Mouse (Mus musculus): ENCODE measurements around the gene Slmap.
"Not testable (repeated sequence)": the region's sequence is repeated elsewhere in the genome, so short reads cannot be mapped to it uniquely, and the experiment has no call there.

Gene Slmap

DNA sequence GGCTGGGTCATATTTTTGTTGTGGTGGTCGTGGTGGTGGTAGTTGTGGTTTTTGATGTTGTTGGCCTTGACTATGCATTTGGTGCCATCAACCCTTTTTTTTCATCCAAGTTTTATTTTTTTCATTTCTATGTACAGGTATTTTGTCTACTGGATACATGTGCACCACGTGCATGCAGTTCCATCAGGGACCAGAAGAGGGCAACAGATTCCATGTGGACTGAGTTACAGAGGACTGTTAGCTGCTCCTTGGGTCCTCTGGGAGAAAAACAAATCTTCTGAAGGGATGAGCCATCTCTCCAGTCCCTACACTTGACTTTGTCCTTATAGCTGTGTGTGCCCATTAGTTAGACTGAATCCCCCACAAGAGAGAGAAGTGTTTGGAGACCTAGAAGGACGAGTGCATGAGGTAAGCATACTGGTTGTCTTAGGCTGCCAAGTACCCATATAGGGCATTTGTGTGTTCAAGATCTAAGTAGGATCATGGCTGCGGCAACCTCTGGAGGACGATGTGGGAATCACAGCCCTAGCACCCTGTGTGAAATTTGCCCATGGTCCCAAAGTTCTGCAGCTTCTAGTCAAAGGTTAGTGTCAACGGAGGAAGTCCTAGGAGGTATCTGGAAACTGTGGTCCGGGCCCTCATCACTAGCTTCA lies 136.1 kb downstream of the Slmap start:
- DNase-seq (ENCODE audit: low spot score in 2 of 2) = no peak

DNA sequence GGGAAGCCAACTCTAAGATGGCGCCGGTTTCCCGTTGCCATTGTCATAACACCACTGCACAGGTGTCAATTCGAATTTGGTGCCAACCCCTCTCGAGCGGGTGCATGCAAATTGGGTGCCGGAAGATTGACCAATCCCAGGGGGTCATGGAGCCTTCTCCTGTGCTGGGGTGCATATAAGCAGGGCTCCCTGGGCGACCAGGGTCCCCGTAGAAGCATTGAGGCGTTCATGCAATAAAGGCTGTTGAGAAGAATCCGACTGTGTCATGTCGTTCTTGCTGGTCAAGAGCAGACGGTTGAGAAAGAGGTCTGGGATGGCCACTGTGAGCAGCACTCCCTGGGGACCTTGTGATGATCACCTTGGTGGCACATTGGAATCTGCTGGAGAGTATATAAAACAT lies 142.9 kb downstream of the Slmap start:
- DNase-seq (ENCODE audit: low spot score in 2 of 2) = no peak

DNA sequence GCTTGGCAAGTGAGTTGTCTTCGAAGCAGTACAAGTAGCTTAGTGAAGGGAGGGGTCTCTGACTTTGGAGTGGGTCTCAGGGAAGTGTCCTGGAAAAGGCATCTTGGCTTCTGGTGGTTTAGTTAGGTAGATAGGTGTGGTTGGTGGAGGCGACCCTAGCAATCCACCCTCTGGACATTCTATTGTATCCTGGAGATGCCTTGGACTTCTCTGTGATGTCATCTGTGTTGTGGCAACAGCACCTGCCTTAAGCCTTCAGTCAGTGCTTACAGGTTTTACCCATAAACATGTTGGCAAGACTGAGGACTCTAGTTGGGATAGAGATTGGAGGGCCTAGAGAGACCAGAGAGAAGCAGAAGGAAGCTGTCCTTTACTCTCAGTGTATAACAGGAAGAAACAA lies 145.8 kb downstream of the Slmap start:
- DNase-seq (ENCODE audit: low spot score in 2 of 2) = not testable (repeated sequence)

DNA sequence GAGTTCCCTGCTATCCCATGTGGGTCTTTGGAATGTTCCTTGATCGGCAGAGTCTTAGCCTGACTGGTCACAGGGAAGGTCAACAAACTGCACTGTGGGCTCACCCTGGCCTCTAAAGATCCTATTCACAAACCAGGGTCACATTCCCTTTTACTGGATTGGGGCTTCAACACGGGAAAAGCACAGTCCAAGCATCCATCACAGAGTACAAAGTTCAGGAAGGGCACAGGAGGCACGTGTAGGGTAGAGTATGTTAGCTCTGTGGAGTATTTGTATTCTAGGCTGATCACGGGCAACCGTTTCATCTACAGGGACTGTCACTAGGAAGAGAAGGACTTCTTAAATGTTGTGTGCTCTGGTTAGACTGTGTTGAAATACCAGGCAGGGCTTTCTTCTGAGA lies 147.7 kb downstream of the Slmap start:
- DNase-seq (ENCODE audit: low spot score in 2 of 2) = not testable (repeated sequence)

DNA sequence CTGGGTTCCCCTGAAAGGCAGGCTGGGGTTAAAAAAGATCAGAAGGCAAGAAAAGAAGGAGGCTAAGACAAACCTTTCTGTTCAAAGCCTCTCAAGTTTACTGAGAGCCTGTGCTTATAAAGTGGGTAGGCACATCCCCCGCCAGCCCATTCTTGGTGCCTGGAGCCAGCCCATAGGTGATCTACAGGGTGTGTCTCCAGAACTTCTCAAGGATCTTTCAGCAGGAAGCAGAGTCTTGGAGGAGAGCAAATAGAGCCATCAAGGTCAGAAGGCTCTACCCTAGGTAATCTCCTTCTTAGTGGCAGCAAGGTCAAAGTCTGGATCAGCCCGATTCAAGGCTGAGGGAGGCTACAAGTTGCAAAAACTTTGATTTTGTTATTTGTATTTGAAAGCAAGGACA lies 149.1 kb downstream of the Slmap start:
- not testable (repeated sequence) for DNase-seq (ENCODE audit: low spot score in 2 of 2)

DNA sequence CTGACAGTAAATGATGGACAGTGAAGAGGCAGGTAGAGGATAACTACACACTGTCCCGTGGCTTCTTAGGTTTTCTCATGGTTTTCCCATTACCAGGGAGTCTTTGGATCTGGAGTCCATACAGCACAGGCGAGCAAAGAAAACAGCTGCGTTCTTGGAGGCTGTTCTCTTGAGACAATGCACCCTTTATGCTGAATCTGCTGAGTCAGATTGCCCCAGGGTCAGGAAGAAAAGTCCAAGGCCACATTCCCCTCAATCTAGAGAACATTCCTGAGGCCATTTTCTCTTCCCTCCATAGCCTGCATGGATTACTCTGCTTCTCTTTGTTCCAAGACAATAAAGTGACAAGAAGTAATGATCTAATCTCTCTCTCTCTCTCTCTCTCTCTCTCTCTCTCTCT lies 155.7 kb downstream of the Slmap start:
- no peak for DNase-seq (ENCODE audit: low spot score in 2 of 2)

DNA sequence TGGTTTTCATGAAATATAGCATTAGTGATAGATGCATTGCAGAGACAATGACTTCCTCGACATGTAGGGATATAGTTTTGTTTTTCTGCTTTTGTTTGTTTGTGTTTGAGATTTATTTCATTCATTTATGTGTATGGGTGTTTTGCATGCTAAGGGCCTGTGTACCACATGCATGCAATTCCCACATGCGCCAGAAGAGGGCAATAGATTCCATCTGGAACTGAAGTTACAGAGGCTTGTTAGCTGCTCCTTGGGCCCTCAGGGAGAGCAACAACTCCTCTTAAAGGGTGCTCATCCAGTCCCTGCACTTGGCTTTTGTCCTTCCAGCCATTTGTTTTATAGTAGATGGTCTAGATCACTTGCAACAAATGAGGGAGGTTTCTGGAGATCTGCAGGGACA lies 158.1 kb downstream of the Slmap start:
- peak; percentile 36 to 68 for DNase-seq (ENCODE audit: low spot score in 2 of 2)
